Mouse (Mus musculus): ENCODE measurements around the gene Flt1.

- TF ChIP-seq POLR2A (IDR thresholded peaks at IDR 0.05; ENCODE audit: control insufficient read depth, extremely low read depth, insufficient read depth, low read length, poor library complexity): no peak
- no peak for TF ChIP-seq CTCF (IDR thresholded peaks at IDR 0.05; ENCODE audit: borderline replicate concordance, control insufficient read depth, extremely low read depth, insufficient read depth, low read length, poor library complexity)
These were observed 7.5 kb downstream of the Flt1 start for GRCm38 (mm10) chr5:147718335-147718734.
